Mouse (Mus musculus) neural tube, embryonic 15.5 days (tissue): ENCODE measurements at regions not wholly inside any gene's neighbourhood (a gene's known extent, or its start where the extent isn't known, plus 50 kb on each side); places are given as distances from the start of the nearest gene placed in this dataset.
A peak's percentile ranks its signal among the peaks of the same experiment; 100 is the strongest.

Experiments
- ATAC-seq: fragments of 200-750 bp; cut with Nextera tagmentation; 2 replicates; pipeline ENCODE4 v1.8.0; 2017; ENCODE audit warnings: mild to moderate bottlenecking, moderate TSS enrichment, moderate library complexity; ENCODE audit not compliant: low FRiP score
- H3K27ac ChIP-seq: fragments of 300-500 bp; sonication (generic); replicated peaks from 2 replicates; pipeline ENCODE4 v1.5.1; 2015; ENCODE audit warnings: mild to moderate bottlenecking, inconsistent platforms
- H3K27me3 ChIP-seq: fragments of 300-500 bp; sonication (generic); replicated peaks from 2 replicates; pipeline ENCODE4 v1.6.1; 2015; ENCODE audit warnings: inconsistent platforms
- H3K36me3 ChIP-seq: fragments of 300-500 bp; sonication (generic); 2 replicates; pipeline ENCODE4 v1.6.1; 2015; ENCODE audit warnings: inconsistent platforms
- H3K4me1 ChIP-seq: fragments of 300-500 bp; sonication (generic); 2 replicates; pipeline ENCODE4 v1.6.1; 2015; ENCODE audit warnings: inconsistent platforms
- H3K4me2 ChIP-seq: fragments of 300-500 bp; sonication (generic); 2 replicates; pipeline ENCODE4 v1.6.1; 2015; ENCODE audit warnings: inconsistent platforms, mild to moderate bottlenecking, moderate library complexity
- H3K4me3 ChIP-seq: fragments of 300-500 bp; sonication (generic); replicated peaks from 2 replicates; pipeline ENCODE4 v1.5.1; 2015; ENCODE audit warnings: mild to moderate bottlenecking, inconsistent platforms
- H3K9ac ChIP-seq: fragments of 300-500 bp; sonication (generic); replicated peaks from 2 replicates; pipeline ENCODE4 v1.6.1; 2015; ENCODE audit warnings: mild to moderate bottlenecking, inconsistent platforms
- H3K9me3 ChIP-seq: fragments of 300-500 bp; sonication (generic); replicated peaks from 2 replicates; pipeline ENCODE4 v1.6.1; 2016; ENCODE audit warnings: inconsistent platforms
- WGBS: fragments of 180-500 bp; shearing (Covaris S2); methylation state at CpG from one replicate; pipeline ENCODE4 v1.1.7; 2015; ENCODE audit warnings: mixed read lengths; 5-methylcytosine and 5-hydroxymethylcytosine counted together

DNA sequence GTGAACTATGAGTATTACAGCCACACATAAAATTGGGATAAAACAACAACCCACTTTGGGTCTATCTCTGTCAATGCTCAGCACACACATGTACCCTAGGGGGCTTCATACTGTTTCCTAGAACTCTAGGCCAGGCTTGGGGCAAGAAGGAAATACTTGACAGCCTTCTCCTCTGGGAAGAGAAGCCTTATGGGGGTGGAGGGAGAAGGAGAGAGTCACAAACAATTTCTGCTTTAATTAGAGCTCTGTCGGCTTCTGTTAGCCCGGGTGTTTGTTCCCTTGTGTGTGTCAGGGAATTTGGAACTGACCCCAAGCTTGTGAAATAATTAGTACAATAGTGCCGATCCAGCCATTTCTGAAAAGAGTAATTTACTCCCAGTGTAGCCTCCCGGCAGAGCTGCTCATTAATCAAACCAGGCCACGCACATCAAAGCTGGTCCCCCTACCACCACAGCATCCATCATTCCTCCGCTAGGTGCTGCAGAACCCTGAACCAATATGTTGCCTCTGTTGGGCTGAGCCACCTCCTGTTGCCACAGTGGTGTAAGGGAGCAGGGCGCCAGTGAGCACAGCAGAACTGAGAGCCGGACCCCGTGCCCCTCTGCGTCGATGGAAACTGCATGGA is 307.3 kb downstream of the Tmem114 start:
- WGBS: 29% methylated on average over 11 of the region's 11 CpGs

DNA sequence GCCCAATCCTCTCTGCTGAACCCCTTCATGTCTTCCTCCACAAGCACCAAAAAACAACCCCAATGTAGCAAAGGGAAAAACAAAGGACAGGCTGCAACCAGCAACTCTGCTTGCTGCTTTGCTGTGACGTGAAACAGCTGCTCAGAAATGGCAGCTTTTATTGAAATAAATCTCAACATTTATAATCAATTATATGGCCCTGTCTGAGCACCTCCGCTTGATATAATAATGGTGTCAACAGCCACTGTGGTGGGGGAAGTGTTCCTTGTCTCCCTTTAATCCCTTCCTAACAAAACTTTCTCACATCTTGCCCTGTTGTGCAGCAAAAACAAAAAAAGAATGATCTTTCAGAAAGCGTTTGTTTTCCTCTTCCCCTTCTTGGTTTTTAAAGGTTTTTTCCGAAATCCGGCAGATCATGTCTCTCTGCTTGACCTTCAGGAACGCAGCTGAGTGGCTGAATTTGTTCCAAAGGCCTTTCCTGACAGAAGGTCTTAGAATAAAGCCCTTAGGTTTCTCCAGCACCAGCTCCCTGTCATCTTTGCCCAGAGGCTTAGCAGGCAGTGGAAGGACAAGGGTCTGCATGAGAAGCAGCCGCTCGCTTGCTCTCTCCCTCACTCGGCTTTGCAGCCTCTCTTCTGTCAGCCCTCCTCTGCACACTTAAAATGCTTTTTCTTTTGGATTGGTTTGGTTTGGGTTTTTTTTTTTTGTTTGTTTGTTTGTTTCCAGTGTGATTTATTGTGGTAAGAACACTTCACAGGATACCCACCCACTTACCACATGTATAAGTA is 313.4 kb downstream of the Tmem114 start:
- Histone ChIP-seq H3K9me3 (no peaks in the 10 kb centered on the region), H3K4me2 (no peak overlapping the region), H3K36me3 (no peaks in the 10 kb centered on the region), H3K9ac (no peak overlapping the region), H3K4me3 (no peak overlapping the region), H3K27ac (no peak overlapping the region; the same call in 1 of the 2 replicates), H3K4me1 (no peaks in the 10 kb centered on the region; the same call in 1 of the 2 replicates), H3K27me3 (no peaks in the 10 kb centered on the region)
- 60% methylated on average over 9 of the region's 9 CpGs for WGBS
- ATAC-seq: no peak

More for the DNA sequence above, 307.3 kb downstream of the Tmem114 start:
- H3K36me3 ChIP-seq: no peaks in the 10 kb centered on the region
- no peak overlapping the region for H3K9ac ChIP-seq
- ATAC-seq: no peak
- no peaks in the 10 kb centered on the region for H3K27me3 ChIP-seq
- H3K4me2 ChIP-seq: no peak overlapping the region
- peaks cover 6% of the 10 kb centered on the region; the same call in 1 of the 2 replicates for H3K4me1 ChIP-seq
- no peak overlapping the region for H3K4me3 ChIP-seq
- H3K9me3 ChIP-seq: no peaks in the 10 kb centered on the region
- H3K27ac ChIP-seq: no peak overlapping the region

DNA sequence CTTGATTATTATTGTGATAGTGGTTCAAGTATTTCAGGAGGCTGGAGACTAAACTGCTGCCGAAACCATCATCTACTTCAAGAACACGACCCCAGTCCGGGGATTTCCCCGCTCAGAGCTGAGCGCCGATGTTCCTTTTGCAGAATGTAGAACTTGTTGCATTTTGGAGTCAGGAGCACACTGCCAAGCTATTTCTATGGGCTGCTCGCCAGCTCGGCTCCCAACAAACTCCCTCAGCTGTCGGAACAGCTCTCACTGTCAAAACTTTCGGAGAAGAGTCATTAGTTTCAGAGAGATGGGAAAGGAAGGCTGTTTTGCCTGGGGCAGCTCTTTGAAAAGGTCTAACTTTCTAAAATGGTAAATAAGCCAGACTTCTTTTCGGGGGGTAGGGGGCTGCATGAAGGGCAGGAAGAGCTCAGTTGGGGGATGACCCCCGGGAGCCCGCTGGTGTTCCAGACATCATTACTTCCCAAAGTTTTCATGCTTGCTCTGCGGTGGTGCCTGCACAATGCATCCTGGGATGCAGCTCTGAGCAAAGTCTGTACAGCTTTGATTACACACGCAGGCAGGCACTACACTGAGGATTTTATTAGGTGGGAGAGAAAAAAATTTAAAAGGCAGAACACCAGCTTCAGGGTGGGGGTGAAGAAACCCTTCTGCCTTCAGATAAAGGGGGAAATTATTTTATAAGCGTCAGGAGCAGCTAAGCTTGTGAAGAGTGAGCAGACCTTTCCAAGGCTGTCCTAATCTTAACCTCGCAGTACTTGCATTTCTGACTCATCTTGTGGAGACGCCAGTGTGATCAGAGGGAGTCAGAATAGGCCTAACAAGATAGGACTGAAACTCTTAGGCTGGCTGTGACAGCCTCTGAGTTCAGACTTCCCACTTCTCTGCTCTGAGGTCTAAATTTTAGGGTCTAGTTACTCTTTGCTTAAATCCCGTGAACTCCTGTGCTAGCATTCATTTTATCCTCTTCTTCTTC is 316.5 kb downstream of the Tmem114 start:
- ATAC-seq: no peak
- H3K4me3 ChIP-seq: no peak overlapping the region
- no peak overlapping the region for H3K4me2 ChIP-seq
- H3K4me1 ChIP-seq: no peaks in the 10 kb centered on the region; the same call in 1 of the 2 replicates
- H3K27ac ChIP-seq: no peak overlapping the region
- H3K27me3 ChIP-seq: no peaks in the 10 kb centered on the region
- WGBS: 69% methylated on average over 19 of the region's 19 CpGs
- H3K36me3 ChIP-seq: no peaks in the 10 kb centered on the region
- no peaks in the 10 kb centered on the region for H3K9me3 ChIP-seq
- H3K9ac ChIP-seq: no peak overlapping the region

DNA sequence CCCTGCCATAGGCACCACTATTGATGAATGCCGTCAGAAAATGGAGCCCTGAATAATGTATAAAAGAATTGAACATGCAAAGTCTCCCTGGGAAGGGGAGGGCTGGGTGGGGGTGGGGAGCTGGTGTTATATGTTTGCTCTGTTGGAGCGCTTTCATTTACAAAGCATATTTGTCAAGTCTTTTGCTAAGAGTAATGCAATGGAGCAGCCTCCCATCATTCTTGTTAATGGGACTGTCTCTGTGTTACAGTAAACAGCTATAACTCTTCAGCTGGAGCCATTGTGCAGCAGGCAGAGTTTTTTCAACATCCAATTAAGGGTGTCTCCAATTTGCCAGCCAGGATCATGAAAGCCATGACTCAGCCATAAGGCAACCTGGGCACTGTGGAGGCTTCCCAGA is 345.9 kb downstream of the Tmem114 start:
- Histone ChIP-seq H3K36me3 (no peaks in the 10 kb centered on the region), H3K9ac (no peak overlapping the region), H3K27ac (no peak overlapping the region), H3K9me3 (no peaks in the 10 kb centered on the region), H3K4me3 (no peak overlapping the region), H3K4me2 (no peak overlapping the region), H3K27me3 (no peaks in the 10 kb centered on the region), H3K4me1 (peaks cover 13% of the 10 kb centered on the region)
- peak; percentile 53 for ATAC-seq
- 34% methylated on average over 2 of the region's 2 CpGs for WGBS

DNA sequence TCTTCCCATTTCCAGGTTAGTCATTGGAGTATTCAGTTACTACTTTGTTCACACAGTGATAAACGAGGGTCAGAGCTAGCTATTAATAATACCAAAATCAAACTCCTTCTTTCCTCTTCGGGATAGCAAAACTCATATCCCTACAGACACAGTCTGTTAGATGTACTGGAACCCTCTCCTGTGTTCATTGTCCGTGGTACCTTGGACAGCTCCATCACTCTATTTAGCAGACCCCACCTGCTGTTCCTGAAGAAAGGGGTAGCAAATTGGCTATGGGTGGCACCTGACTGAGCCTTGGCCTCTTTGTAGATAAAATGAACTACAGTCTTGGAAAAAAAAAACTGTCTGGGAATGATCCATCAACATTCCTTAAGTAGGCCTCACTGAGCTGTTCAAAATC is 346.5 kb downstream of the Tmem114 start:
- H3K27ac ChIP-seq: no peak overlapping the region
- H3K4me3 ChIP-seq: no peak overlapping the region
- no peak for ATAC-seq
- no peaks in the 10 kb centered on the region for H3K27me3 ChIP-seq
- H3K9ac ChIP-seq: no peak overlapping the region
- H3K4me2 ChIP-seq: no peak overlapping the region
- 55% methylated on average over 3 of the region's 3 CpGs for WGBS
- no peaks in the 10 kb centered on the region for H3K9me3 ChIP-seq
- H3K4me1 ChIP-seq: peaks cover 13% of the 10 kb centered on the region
- H3K36me3 ChIP-seq: no peaks in the 10 kb centered on the region

DNA sequence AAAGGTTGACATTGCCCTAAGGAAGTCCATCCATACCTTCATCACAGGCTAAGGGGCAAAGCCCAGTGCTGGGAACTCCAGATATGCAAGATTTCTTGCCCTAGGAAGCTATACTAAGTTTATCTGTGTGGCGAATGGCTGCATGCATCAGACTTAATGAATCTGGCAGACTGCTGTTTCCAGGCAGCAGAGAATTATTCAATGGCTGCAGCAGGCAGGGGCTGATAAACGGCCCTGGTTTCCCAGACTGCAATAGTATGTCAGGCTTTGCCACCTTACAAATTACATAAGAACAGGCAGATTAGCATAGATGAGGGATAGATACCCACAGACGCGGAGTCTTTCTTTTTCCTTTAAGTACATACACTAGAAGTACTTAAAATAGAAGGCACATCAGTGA is 350.2 kb downstream of the Tmem114 start:
- H3K27ac ChIP-seq: peak overlapping the region; percentile 39; the same call in 1 of the 2 replicates

DNA sequence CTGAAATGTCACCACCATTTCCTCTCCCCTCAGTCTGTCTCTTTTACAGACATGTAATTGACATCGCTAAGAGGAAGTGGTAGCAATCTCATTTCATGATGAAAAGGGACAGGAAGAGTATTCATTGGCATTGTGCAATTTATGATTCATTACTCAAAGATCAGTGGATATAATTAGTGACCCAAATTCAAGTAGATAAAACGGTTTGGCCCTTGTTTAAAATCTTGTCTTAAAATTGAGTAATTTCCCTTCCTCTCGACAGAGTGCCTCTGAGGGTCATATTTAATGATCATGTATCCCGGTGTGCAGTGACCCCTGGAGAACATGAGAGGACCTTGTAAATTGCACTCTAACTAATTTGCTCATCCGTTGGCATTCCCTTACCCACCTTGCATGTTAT is 371.0 kb downstream of the Tmem114 start:
- Histone ChIP-seq H3K9ac (no peak overlapping the region), H3K27ac (no peak overlapping the region), H3K36me3 (no peaks in the 10 kb centered on the region), H3K4me3 (no peak overlapping the region), H3K4me2 (no peak overlapping the region), H3K27me3 (no peaks in the 10 kb centered on the region), H3K9me3 (no peaks in the 10 kb centered on the region), H3K4me1 (no peaks in the 10 kb centered on the region)
- no peak for ATAC-seq
- WGBS: 49% methylated on average over 5 of the region's 5 CpGs

More for the DNA sequence above, 350.2 kb downstream of the Tmem114 start:
- no peak overlapping the region for H3K9ac ChIP-seq
- H3K4me2 ChIP-seq: no peak overlapping the region
- ATAC-seq: no peak
- no peaks in the 10 kb centered on the region for H3K9me3 ChIP-seq
- 35% methylated on average over 4 of the region's 4 CpGs for WGBS
- H3K4me1 ChIP-seq: peaks cover 13% of the 10 kb centered on the region
- no peaks in the 10 kb centered on the region for H3K27me3 ChIP-seq
- H3K4me3 ChIP-seq: no peak overlapping the region
- no peaks in the 10 kb centered on the region for H3K36me3 ChIP-seq

DNA sequence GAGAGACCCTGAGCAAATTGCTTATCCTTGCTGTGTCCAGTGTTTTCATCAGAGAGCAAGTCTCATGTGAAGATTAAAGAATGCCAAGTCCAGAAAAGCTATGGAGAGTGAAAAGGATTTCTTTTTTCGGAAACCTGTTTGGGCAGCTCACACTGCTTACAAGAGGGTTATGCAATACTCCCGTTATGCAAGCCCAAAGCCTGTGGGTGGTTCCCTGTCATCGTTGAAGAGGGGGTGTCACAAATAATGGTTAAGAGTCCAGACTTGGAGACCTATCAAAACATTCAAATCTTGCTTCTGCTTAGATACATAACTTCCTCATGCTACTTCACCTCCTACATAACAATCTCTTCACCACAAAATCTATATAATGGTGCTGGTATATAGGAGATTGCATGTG is 416.0 kb downstream of the Tmem114 start:
- H3K27ac ChIP-seq: no peak overlapping the region
- WGBS: 86% methylated on average over 3 of the region's 3 CpGs
- H3K36me3 ChIP-seq: no peaks in the 10 kb centered on the region
- H3K27me3 ChIP-seq: no peaks in the 10 kb centered on the region
- no peaks in the 10 kb centered on the region for H3K9me3 ChIP-seq
- ATAC-seq: no peak
- H3K9ac ChIP-seq: no peak overlapping the region
- H3K4me2 ChIP-seq: no peak overlapping the region
- H3K4me1 ChIP-seq: no peaks in the 10 kb centered on the region
- H3K4me3 ChIP-seq: no peak overlapping the region

DNA sequence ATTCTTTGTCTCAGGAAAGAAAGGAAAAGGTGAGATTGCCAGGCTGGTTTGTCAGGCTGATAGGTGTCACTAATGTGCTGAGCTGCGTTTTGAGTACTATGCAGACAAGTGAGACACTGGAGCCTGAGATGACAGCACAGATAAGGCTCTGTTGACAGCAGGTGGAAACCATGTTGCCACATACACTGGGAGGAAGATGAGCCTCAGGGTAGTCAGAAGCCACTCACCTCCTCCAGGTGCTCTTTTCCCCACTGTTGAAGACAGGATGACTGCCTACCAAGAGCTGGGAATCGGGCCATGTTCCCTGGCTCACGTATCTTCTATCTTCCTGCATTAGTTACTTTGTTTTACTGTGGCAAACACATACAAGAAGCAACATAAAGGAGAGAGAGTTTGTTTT is 418.3 kb downstream of the Tmem114 start:
- Histone ChIP-seq H3K4me1 (peaks cover 3% of the 10 kb centered on the region; the same call in 1 of the 2 replicates), H3K9ac (no peak overlapping the region), H3K9me3 (no peaks in the 10 kb centered on the region), H3K36me3 (no peaks in the 10 kb centered on the region), H3K27me3 (no peaks in the 10 kb centered on the region), H3K4me2 (no peak overlapping the region), H3K4me3 (no peak overlapping the region), H3K27ac (no peak overlapping the region)
- ATAC-seq: no peak
- WGBS: 90% methylated on average over 3 of the region's 3 CpGs

DNA sequence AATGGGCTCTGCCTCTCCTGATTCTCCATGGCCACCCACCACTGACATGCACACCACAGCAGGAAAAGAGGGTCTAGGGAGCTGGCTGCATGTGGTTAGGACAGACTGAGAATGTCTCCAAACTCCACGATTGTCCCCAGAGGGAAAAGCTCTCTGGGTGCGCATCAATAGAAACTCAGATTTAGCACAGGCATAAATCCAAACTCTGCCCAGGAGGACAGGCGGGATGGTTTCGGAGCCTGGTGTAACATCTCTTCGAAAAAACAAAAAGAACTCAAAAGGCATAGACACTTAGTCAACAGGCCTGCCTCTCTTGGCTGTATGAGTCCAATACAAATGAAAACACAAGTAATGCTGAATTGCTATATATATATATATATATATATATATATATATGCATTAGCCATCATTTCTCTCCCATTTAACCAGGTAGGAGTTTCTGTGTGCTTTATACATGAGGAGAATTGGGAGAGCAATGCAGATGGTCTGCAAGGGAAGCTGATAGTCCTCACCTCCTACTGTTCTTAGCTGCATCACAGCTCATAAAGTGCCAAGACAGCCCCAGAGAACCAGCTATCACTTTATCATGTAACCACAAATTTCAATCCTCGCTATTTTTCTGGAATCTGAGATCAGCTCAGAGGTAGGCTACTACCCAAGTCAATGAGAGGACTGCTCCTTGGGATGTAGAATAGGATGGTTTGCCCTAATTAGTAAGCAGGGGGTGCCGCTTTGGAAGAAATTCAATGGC is 422.4 kb downstream of the Tmem114 start:
- WGBS: 59% methylated on average over 7 of the region's 7 CpGs
- H3K27ac ChIP-seq: 0 out of 2 replicates have a peak overlapping the region, but pooled peaks have one; percentile 6
- peaks cover 3% of the 10 kb centered on the region; the same call in 1 of the 2 replicates for H3K4me1 ChIP-seq
- H3K9ac ChIP-seq: no peak overlapping the region
- no peak for ATAC-seq
- H3K36me3 ChIP-seq: no peaks in the 10 kb centered on the region
- no peak overlapping the region for H3K4me3 ChIP-seq
- no peaks in the 10 kb centered on the region; the same call in 1 of the 2 replicates for H3K9me3 ChIP-seq
- no peaks in the 10 kb centered on the region for H3K27me3 ChIP-seq
- H3K4me2 ChIP-seq: no peak overlapping the region

DNA sequence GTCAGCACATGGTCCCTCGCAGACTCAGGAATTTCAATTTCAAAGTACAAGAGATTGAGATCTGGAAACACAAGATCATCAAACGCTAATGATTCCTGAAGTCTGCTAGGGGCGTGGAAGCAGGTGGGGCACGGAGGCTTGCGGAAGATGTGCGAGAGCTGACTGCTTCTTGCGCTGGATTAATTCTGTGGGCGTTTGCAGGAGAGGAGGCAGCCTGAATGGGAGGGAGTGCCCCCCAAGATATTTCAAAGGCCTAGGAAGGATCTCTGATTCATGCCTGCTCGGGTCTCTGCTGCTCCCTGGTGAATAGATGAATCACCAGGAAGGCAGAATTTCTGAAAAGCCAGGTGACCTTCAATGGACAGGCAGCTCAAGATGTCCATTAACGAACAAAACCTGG is 442.1 kb downstream of the Tmem114 start:
- Histone ChIP-seq H3K4me3 (no peak overlapping the region), H3K27me3 (no peaks in the 10 kb centered on the region), H3K27ac (no peak overlapping the region), H3K36me3 (no peaks in the 10 kb centered on the region), H3K9ac (no peak overlapping the region), H3K4me2 (0 out of 2 replicates have a peak overlapping the region, but pooled peaks have one; percentile 3), H3K4me1 (peaks cover 4% of the 10 kb centered on the region), H3K9me3 (no peaks in the 10 kb centered on the region)
- WGBS: 42% methylated on average over 10 of the region's 10 CpGs
- ATAC-seq: no peak
